Comparison of ENCODE assay signal across 8 mouse cellular contexts in the genomic region with DNA sequence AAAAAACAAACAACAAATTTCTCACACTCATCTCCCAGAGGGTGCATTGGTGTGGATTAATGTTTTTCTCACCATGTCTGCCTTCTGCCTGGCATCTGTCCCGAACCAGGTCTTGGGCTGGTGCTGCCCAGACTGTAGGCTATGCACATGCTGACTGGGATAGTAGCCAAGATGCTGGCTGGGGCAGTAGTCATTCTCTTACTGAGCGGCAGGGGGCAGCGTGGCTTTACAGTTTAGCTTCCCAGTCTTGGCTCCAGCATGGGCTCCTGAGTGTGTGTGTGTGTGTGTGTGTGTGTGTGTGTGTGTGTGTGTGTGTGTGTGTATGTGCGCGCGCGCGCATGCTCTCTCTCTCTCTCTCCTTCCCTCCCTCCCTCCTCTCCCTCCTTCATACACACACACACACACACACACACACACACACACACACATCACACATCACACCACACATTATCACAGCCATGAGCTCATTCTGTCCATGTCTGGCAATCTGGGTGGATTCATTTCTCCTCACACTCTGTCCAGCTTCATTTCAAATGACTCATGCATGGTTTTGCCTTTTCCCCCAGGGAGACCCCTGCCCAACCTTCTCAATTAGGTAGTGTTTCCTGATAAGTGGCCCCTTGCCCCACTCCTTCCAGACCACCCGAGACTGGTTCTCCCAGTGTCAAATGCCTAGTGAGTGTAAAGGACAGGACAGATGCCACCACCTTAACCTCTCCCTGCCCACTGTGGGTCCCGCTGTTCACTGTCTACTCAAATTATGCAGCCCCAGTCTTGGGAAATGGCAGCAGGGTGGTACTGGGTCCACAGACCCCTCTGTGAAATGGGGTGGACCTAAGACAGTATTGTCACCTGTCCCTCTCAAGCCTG. TPM values are rescaled to one million over a fixed set of nuclear protein-coding genes. Genes with fewer than 3 reads are reported as not detected.
DNase-seq lines count a peak whose midpoint lies in the region; ATAC-seq and TF ChIP-seq lines count a peak whose summit lies in the region.

No protein-coding gene starts in this region.

- H3K4me1 ChIP-seq in intestine, postnatal 0 days (replicated peaks; ENCODE audit: control insufficient read depth, insufficient read depth, low read length): no peaks in the 10 kb centered on the region; the same call in 1 of the 2 replicates
- H3K4me1 ChIP-seq in intestine, embryonic 16.5 days (ENCODE audit: control insufficient read depth, insufficient read depth, low read length): peaks cover 17% of the 10 kb centered on the region
- H3K4me1 ChIP-seq in forebrain, postnatal 0 days (ENCODE audit: insufficient read depth): peaks cover 2% of the 10 kb centered on the region; the same call in 1 of the 2 replicates
- H3K4me1 ChIP-seq in hindbrain, embryonic 14.5 days (replicated peaks; ENCODE audit: control insufficient read depth, insufficient read depth, low read length): peaks cover 12% of the 10 kb centered on the region; the same call in 1 of the 2 replicates
- peaks cover 9% of the 10 kb centered on the region for H3K4me1 ChIP-seq in neural tube, embryonic 11.5 days (ENCODE audit: control insufficient read depth, insufficient read depth, low read length)

- no peak overlapping the region for H3K4me2 ChIP-seq in intestine, postnatal 0 days (replicated peaks; ENCODE audit: low read depth)
- no peak overlapping the region for H3K4me2 ChIP-seq in intestine, embryonic 16.5 days (ENCODE audit: low read depth, low read length)
- H3K4me2 ChIP-seq in forebrain, postnatal 0 days (ENCODE audit: low read depth): no peak overlapping the region
- no peak overlapping the region for H3K4me2 ChIP-seq in hindbrain, embryonic 14.5 days (replicated peaks)
- no peak overlapping the region for H3K4me2 ChIP-seq in neural tube, embryonic 11.5 days (ENCODE audit: low read depth)

- 0 out of 2 replicates have a peak, but pooled peaks have one; percentile 47 for ATAC-seq in intestine, postnatal 0 days
- no peak for ATAC-seq in intestine, embryonic 16.5 days
- peak; percentile 69 for ATAC-seq in forebrain, postnatal 0 days
- peak; percentile 74 for ATAC-seq in hindbrain, embryonic 14.5 days (ENCODE audit: low FRiP score)
- no peak for ATAC-seq in neural tube, embryonic 11.5 days (ENCODE audit: insufficient read depth, low FRiP score, low TSS enrichment)

- WGBS in intestine, postnatal 0 days: 28% methylated on average over 5 of the region's 10 CpGs
- WGBS in intestine, embryonic 16.5 days: 25% methylated on average over 8 of the region's 10 CpGs
- 24% methylated on average over 10 of the region's 10 CpGs for WGBS in forebrain, postnatal 0 days
- WGBS in hindbrain, embryonic 14.5 days: 33% methylated on average over 5 of the region's 10 CpGs
- 38% methylated on average over 5 of the region's 10 CpGs for WGBS in neural tube, embryonic 11.5 days

- no peak overlapping the region for H3K4me3 ChIP-seq in intestine, postnatal 0 days (ENCODE audit: low read depth, low read length)
- no peak overlapping the region for H3K4me3 ChIP-seq in intestine, embryonic 16.5 days (ENCODE audit: low read length)
- H3K4me3 ChIP-seq in forebrain, postnatal 0 days (ENCODE audit: low read depth, low read length): no peak overlapping the region
- H3K4me3 ChIP-seq in hindbrain, embryonic 14.5 days (replicated peaks; ENCODE audit: low read length): no peak overlapping the region
- no peak overlapping the region for H3K4me3 ChIP-seq in neural tube, embryonic 11.5 days (ENCODE audit: low read depth, low read length)

- TF ChIP-seq CTCF in intestine, postnatal 0 days (IDR thresholded peaks at IDR 0.05; ENCODE audit: low read depth): peak; percentile 90
- TF ChIP-seq CTCF in forebrain, postnatal 0 days (IDR thresholded peaks at IDR 0.05; ENCODE audit: low read depth): peak; percentile 92

- H3K27ac ChIP-seq in intestine, postnatal 0 days (ENCODE audit: low read depth, low read length): no peak overlapping the region
- no peak overlapping the region for H3K27ac ChIP-seq in intestine, embryonic 16.5 days (ENCODE audit: low read length)
- no peak overlapping the region for H3K27ac ChIP-seq in forebrain, postnatal 0 days (ENCODE audit: low read depth, low read length)
- H3K27ac ChIP-seq in hindbrain, embryonic 14.5 days: no peak overlapping the region
- no peak overlapping the region for H3K27ac ChIP-seq in neural tube, embryonic 11.5 days (ENCODE audit: low read depth, low read length)

- no peaks in the 10 kb centered on the region for H3K36me3 ChIP-seq in intestine, postnatal 0 days (ENCODE audit: control insufficient read depth, insufficient read depth)
- no peaks in the 10 kb centered on the region for H3K36me3 ChIP-seq in intestine, embryonic 16.5 days (ENCODE audit: control insufficient read depth, insufficient read depth, low read length)
- H3K36me3 ChIP-seq in forebrain, postnatal 0 days (ENCODE audit: insufficient read depth): no peaks in the 10 kb centered on the region
- no peaks in the 10 kb centered on the region for H3K36me3 ChIP-seq in hindbrain, embryonic 14.5 days (replicated peaks; ENCODE audit: control insufficient read depth, insufficient read depth)
- H3K36me3 ChIP-seq in neural tube, embryonic 11.5 days (ENCODE audit: control insufficient read depth, insufficient read depth, low read length): no peaks in the 10 kb centered on the region

- peak; percentile 86 for DNase-seq in cerebellum, adult 11-12 months
- peak; percentile 93 for DNase-seq in forebrain, postnatal 0 days
- DNase-seq in hindbrain, embryonic 14.5 days (ENCODE audit: low spot score): peak; percentile 88
- peak; percentile 94 for DNase-seq in left cerebral cortex, postnatal 4 days
- peak; percentile 82 for DNase-seq in neural tube, embryonic 11.5 days (ENCODE audit: low spot score)
- peak; percentile 22 to 28 for DNase-seq in thymus, adult 18-20 months

- H3K9me3 ChIP-seq in intestine, postnatal 0 days (ENCODE audit: control insufficient read depth): no peaks in the 10 kb centered on the region
- H3K9me3 ChIP-seq in intestine, embryonic 16.5 days (ENCODE audit: control insufficient read depth, low read length): no peaks in the 10 kb centered on the region
- H3K9me3 ChIP-seq in forebrain, postnatal 0 days (ENCODE audit: low read length): no peaks in the 10 kb centered on the region
- no peaks in the 10 kb centered on the region for H3K9me3 ChIP-seq in hindbrain, embryonic 14.5 days (ENCODE audit: control insufficient read depth, low read length)
- no peaks in the 10 kb centered on the region for H3K9me3 ChIP-seq in neural tube, embryonic 11.5 days (ENCODE audit: control insufficient read depth, low read length)

- H3K9ac ChIP-seq in intestine, postnatal 0 days (ENCODE audit: low read depth, low read length): no peak overlapping the region
- no peak overlapping the region for H3K9ac ChIP-seq in intestine, embryonic 16.5 days (ENCODE audit: low read depth, low read length)
- H3K9ac ChIP-seq in forebrain, postnatal 0 days: no peak overlapping the region
- no peak overlapping the region for H3K9ac ChIP-seq in hindbrain, embryonic 14.5 days
- H3K9ac ChIP-seq in neural tube, embryonic 11.5 days (ENCODE audit: low read length): no peak overlapping the region

- intact Hi-C loops in left cerebral cortex, postnatal 4 days (cut with DNase I): no loop called here

- peaks cover 70% of the 10 kb centered on the region for H3K27me3 ChIP-seq in intestine, postnatal 0 days (replicated peaks; ENCODE audit: control insufficient read depth, insufficient read depth, low read length)
- H3K27me3 ChIP-seq in intestine, embryonic 16.5 days (replicated peaks; ENCODE audit: control insufficient read depth, insufficient read depth, low read length): peaks cover 46% of the 10 kb centered on the region
- H3K27me3 ChIP-seq in forebrain, postnatal 0 days (ENCODE audit: insufficient read depth, low read length): peaks cover 34% of the 10 kb centered on the region
- peaks cover 55% of the 10 kb centered on the region for H3K27me3 ChIP-seq in hindbrain, embryonic 14.5 days (ENCODE audit: control insufficient read depth, insufficient read depth, low read length)
- H3K27me3 ChIP-seq in neural tube, embryonic 11.5 days (ENCODE audit: control insufficient read depth, insufficient read depth, low read length): peaks cover 37% of the 10 kb centered on the region

RNA-seq across cellular contexts. Expression of gene Wnt9a, which starts 3.8 kb away (rescaled TPM):
- 2.2 and 2.4 TPM in 2 replicates for polyA plus RNA-seq in intestine, postnatal 0 days (2015; fragmentation: Nextera tagmentation; extraction: Ambion mirVana)
- polyA plus RNA-seq in intestine, embryonic 16.5 days (2015; fragmentation: Nextera tagmentation; extraction: Ambion mirVana): 4.2 and 4.4 TPM in 2 replicates
- 1.9 and 5.6 TPM in 2 replicates for total RNA-seq in forebrain, postnatal 0 days (2014; rRNA removed)
- 2.1 and 2.6 TPM in 2 replicates for polyA plus RNA-seq in forebrain, postnatal 0 days (2015; fragmentation: Nextera tagmentation; extraction: Ambion mirVana)
- polyA plus RNA-seq in hindbrain, embryonic 14.5 days (2014; fragmentation: Nextera tagmentation; extraction: Ambion mirVana): 2.1 TPM in 2 replicates
- 1 to 10 TPM; 3.4 to 4.3 TPM for total RNA-seq in left cerebral cortex, postnatal 4 days (2021)
- 1.6 and 2.5 TPM in 2 replicates for polyA plus RNA-seq in neural tube, embryonic 11.5 days (2014; fragmentation: Nextera tagmentation; extraction: Ambion mirVana)

RNA-seq across cellular contexts. Expression of gene Wnt3a, which starts 12.4 kb away (rescaled TPM):
- polyA plus RNA-seq in intestine, postnatal 0 days (2015; fragmentation: Nextera tagmentation; extraction: Ambion mirVana): not detected in 2 replicates
- polyA plus RNA-seq in intestine, embryonic 16.5 days (2015; fragmentation: Nextera tagmentation; extraction: Ambion mirVana): not detected in 2 replicates
- total RNA-seq in forebrain, postnatal 0 days (2014; rRNA removed): 0.31 and 0.52 TPM in 2 replicates
- polyA plus RNA-seq in forebrain, postnatal 0 days (2015; fragmentation: Nextera tagmentation; extraction: Ambion mirVana): 0.19 and 0.29 TPM in 2 replicates
- 0.40 and 0.43 TPM in 2 replicates for polyA plus RNA-seq in hindbrain, embryonic 14.5 days (2014; fragmentation: Nextera tagmentation; extraction: Ambion mirVana)
- not detected for total RNA-seq in left cerebral cortex, postnatal 4 days (2021)
- polyA plus RNA-seq in neural tube, embryonic 11.5 days (2014; fragmentation: Nextera tagmentation; extraction: Ambion mirVana): 2.6 and 3.3 TPM in 2 replicates

Comparison
In these comparisons a context has a peak if more than half of its experiments do, and no peak if none do; other contexts are left out.
1. ATAC-seq: peak in intestine, postnatal 0 days (single experiment), forebrain, postnatal 0 days (single experiment) and hindbrain, embryonic 14.5 days (single experiment); none in intestine, embryonic 16.5 days (single experiment) and neural tube, embryonic 11.5 days (single experiment).
2. DNase-seq: peak in every context shown above with its lines; median percentile 94 in left cerebral cortex, postnatal 4 days; 93 in forebrain, postnatal 0 days; 88 in hindbrain, embryonic 14.5 days; 86 in cerebellum, adult 11-12 months; 82 in neural tube, embryonic 11.5 days; 25 in thymus, adult 18-20 months.